Mouse (Mus musculus) left cerebral cortex, adult 2 months (tissue): ENCODE results near the gene Dlat. TPM values are rescaled to one million over a fixed set of nuclear protein-coding genes. Genes with fewer than 3 reads are reported as not detected.

Experiments used
- DNase-seq, 2 experiments: peaks; one replicate each; pipeline ENCODE4 v3.0.0; 2021 to 2022; ENCODE audit warnings: low spot score in 2 of 2, mixed read lengths in 1 of 2; ENCODE audit errors: extremely low spot score in 1 of 2
- H3K27ac ChIP-seq: fragments of 200-600 bp; 2 replicates; pipeline ENCODE4 v1.8.1; 2022
- H3K4me3 ChIP-seq: fragments of 200-600 bp; 2 replicates; pipeline ENCODE4 v1.8.1; 2022
- CTCF ChIP-seq: fragments of 200-600 bp; IDR thresholded peaks from 2 replicates; pipeline ENCODE4 v1.8.1; 2022; ENCODE audit warnings: antibody characterized with exemption, mild to moderate bottlenecking, moderate library complexity
- intact Hi-C: fragments of 180-260 bp; cut with DNase I; formaldehyde crosslinking; loops from one replicate; pipeline ENCODE4 v1.15.1; 2025
- total RNA-seq, 2 experiments: library from RNA; stranded (reverse); gene quantifications; 2 replicates each; pipeline ENCODE4 v1.2.3; 2021

Gene Dlat
- total RNA-seq, 2 experiments from 2014 or later = 110 to 119 TPM

DNA sequence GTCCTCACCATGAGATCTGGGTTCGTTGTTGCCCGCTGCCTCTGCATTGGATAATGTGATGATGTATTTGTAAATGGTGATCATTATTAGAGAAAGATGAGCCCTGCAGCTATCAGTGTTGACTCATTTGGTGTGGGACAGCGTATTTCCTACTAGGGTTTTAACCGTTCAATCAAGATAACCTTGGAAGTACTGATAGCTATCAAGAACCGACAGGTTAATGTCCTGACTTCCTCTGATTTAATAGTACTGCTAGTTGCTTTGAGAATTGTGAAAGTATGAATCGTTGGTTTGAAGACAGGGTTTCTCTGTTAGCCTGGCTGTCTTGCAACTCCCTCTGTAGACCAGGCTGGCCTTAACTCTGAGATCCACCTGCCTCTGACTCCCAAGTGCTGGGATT lies 55.2 kb downstream of the Dlat start:
- intact Hi-C loops = no loop called here
- DNase-seq = no peak
- no peak for TF ChIP-seq CTCF
- Histone ChIP-seq H3K27ac (peak overlapping the region; percentile 94), H3K4me3 (peak overlapping the region; percentile 81)

DNA sequence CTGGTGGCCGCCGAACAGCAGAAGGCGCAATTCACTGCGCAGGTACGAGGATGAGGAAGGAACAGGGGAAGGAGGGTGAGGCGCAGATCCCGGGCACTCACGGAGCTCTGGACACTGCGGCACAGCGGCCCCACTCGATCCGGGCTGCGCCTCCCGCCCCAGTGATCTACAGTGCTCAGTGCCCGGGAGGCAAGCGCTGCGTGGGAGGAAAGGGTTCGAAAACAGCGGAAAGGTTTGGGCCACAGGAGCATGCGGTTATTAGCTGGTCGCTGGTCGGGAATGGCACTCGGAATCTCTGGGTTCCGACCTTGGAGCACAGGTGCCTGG lies 55.6 kb downstream of the Dlat start:
- H3K27ac ChIP-seq = peak overlapping the region; percentile 94
- intact Hi-C loops = no loop called here
- DNase-seq = no peak
- H3K4me3 ChIP-seq = peak overlapping the region; percentile 81
- no peak; the same call in 1 of the 2 replicates for TF ChIP-seq CTCF

DNA sequence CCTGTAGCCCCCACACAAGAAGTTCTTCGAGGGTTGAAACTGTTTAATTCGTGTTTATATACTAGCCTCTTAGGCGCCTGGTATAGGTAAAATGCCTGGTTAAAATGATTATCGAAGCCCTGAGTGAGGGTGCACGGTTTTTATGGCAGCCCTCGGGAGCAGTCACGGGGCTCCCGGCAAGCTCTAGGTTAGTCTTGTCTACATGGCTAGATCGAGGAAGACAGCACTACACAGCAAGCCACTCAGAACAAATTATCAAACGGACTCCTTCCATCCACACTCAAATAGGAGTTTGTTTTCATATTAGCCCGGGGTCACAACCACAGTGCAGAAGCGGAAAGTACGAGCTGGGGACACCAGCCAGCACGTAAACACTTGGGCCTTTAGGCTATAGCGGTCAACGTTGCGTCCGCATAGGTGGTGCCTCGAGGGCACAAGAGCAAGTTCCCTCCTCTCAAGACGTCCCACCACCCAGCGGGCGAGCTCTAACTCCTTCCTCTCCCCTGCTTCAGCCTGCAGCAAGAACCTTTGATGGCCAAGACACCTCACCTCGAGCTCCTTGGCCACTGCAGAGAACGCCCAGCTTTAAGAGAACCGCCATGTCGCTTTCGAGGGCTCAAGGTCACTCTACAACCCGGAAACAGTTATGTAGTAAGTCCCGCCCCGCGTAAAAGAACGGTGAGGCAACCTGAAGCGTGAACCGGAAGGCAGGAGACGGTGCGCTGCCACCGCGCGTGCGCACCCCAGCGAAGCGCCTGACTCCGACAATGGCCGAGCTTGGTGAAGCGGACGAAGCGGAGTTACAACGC lies 56.2 kb downstream of the Dlat start, which contains the start of the genes Sdhd and Timm8b:
TSS of gene Sdhd (minus strand) at position 624 of the 809 bp plus-strand sequence.
TSS of gene Timm8b (plus strand) at position 722 of the 809 bp plus-strand sequence.
- Histone ChIP-seq H3K27ac (peak within 1 kb of the TSS; percentile 94), H3K4me3 (peak within 1 kb of the TSS; percentile 81)
- intact Hi-C loops = no loop called here
- DNase-seq = peak; percentile 91 to 94
- no peak; the same call in 1 of the 2 replicates for TF ChIP-seq CTCF

DNA sequence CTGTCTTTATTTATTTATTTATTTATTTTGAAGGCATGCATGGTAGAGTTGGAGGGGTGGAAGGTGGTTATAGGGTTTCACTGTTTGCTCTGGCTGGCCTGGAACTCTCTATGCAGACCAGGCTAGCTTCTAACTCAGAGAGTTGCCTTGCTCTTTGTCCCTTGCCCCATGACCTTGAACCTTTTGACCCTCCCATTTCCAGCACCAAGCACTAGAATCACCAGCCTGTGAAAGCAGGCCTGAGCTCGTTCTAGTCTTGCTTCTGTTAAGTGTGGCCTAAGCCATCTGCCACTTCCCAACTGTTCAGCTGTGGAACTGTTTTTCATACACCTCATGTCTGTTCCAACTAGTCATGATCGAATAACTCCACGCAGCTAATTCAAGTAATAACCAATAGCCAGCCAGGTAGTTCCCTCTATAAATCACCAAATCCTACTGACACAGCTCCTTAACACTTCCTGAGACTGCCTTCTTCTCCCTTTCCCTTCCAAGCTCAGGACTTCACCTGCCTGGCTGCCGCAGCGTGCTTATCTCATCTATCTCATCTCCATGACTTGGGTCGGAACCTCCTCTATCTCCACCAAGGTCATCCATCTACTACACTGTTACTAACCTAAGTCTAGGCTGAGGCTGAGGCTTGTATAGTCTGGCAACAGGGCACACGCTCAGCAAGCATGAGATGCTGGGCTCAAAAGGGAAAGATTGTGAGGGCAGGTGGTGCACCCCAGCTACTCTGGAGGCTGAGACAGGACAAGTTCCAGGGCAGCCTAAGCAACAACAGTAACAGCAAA lies 57.3 kb downstream of the Dlat start:
- no peak for TF ChIP-seq CTCF
- intact Hi-C loops = no loop called here
- DNase-seq = no peak
- H3K4me3 ChIP-seq = peak overlapping the region; percentile 81
- no peak overlapping the region for H3K27ac ChIP-seq

DNA sequence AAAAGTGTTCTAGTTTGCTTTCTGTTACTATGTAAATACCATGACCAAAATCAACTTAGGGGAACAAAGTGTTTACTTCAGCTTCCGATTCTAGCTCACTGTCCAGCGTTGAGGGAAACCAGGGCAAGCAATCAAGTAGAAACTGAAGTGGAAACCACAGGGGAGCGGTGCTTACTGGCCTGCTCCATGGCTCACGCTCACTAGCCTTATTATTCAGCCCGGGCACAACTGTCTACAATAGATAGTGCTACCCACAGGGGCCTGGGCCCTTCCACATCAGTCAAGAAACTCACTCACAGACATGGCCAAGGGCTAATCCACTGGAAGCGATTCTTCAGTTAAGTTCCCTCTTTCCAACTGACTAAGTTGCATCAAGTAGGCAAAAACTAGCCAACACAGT lies 58.0 kb downstream of the Dlat start:
- H3K4me3 ChIP-seq = no peak overlapping the region; the same call in 1 of the 2 replicates
- TF ChIP-seq CTCF = no peak
- H3K27ac ChIP-seq = no peak overlapping the region
- DNase-seq = no peak
- intact Hi-C loops = no loop called here

DNA sequence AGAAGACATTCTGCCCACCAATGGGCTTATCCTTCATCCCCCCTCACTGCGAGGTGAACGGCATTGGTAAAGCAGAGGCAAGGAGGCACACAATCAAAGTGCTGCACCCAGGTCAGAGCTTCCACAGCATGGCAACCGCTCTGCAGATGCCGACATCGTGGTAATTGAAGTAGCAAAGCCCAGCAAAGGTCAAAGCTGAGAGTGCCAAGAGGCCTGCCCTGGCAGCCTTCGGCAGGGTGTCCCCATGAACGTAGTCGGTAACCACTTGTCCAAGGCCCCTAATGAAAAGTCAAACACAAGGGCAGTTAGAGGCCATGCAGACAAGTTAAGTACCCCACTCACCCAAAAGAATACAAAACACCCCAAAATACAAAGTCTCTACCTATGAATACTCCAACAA lies 62.6 kb downstream of the Dlat start:
- no peak for DNase-seq
- TF ChIP-seq CTCF = no peak
- intact Hi-C loops = no loop called here
- no peak overlapping the region for H3K4me3 ChIP-seq
- no peak overlapping the region for H3K27ac ChIP-seq

DNA sequence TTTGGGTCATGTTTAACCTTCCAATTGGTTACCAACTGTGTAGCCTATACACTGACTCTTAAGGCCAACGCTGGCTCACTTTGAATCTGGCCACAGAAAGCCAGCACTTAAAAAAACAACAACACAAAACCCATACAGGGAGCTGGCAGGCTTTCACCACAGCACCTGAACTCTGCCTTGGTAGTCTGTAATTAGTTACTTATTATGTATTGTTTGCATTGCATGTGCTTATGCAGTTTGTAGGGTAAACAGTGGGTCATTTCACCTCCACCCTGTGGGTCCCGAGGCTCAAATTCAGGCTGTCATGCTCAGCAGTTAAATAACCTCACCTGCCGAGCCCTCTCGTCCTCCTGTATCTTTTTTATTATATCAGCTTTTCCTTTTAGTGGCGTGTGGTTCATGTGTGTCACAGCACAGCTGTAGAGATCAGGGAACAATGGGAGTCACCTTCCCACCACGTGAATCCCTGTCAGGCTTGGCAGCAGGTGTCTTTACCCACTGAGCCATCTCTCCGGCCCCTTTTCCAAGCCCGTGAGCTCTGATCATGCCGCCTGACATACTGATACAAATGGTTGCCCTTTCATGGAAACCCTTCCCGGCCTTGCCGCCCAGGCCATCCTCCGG lies 64.7 kb downstream of the Dlat start:
- no peak for DNase-seq
- Histone ChIP-seq H3K27ac (no peak overlapping the region), H3K4me3 (no peak overlapping the region)
- TF ChIP-seq CTCF = no peak
- intact Hi-C loops = loop anchor here (5.0 kb wide), 1 partner anchor 153 kb away; no protein-coding TSS in a partner anchor

DNA sequence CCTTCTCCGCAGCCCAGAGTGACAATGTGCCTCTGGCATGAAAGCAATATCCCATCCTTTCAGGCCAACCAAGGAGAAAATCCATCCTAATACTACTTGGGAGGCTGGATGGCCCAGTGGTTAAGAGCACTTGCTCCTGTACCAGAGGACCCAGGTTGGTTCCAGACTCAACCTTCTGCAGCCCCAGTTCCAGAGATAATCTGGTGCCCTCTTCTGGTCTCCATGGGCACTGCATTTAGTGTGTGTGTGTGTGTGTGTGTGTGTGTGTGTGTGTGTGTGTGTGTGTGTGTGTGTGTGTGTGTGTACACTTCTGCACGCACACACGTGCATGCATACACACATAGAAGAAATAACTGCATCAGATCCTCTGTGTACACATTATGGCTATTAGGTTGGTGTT lies 66.0 kb downstream of the Dlat start:
- TF ChIP-seq CTCF = peak; percentile 41
- Histone ChIP-seq H3K27ac (no peak overlapping the region), H3K4me3 (no peak overlapping the region)
- DNase-seq = no peak
- intact Hi-C loops = loop anchor here (5.0 kb wide), 1 partner anchor 151 kb away; no protein-coding TSS in a partner anchor

DNA sequence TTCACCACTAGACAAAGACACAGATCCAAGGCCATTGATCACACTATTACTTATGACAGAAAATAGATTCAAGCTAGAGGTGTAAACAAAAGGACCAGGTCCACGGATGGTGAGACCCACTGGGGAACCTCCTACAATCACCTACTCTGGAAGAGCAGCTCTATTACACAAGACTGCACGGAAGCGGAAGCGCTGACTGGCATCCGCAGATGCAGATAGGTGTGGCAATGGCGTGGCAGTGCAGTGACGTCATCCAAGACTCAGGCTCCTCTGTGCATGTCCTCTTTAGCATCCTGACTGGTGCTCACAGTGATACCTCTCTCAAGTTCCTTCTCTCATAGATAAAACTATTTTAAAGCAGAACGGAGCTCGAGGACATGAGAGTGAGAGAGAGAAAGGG lies 66.6 kb downstream of the Dlat start:
- no peak for DNase-seq
- intact Hi-C loops = loop anchor here (5.0 kb wide), 1 partner anchor 151 kb away; no protein-coding TSS in a partner anchor
- TF ChIP-seq CTCF = no peak
- H3K27ac ChIP-seq = no peak overlapping the region
- no peak overlapping the region for H3K4me3 ChIP-seq

DNA sequence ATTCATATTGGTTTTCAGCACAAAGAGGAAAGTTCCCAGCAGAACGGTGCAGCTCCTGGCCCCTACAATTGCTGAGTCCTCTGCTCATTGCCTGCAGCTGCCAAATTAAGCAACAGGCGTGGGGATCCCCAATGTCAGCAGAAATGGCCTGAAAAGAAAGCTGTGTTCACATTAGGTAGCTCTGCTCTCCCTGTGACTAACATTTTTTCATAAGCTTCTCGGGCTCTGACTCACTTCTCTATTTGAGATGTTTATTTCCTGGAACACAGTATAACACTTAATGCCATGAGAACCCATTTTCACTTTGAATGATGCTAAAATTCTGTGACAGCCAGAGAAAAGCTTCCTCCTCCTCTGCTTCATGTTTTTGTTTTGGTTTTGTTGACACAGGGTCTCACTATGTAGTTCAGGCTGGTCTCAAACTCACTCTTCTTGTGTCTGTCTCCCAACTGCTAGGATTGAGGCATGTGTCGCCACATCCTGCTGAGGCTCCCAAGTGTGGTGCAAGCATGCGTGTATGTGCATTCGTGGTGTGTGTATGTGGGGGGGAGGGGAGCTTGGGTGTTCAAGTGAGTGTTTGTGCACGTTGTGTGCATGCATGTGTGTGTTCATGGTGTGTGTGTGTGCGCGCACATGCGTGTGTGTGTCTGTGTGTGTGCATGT lies 68.6 kb downstream of the Dlat start:
- no peak for TF ChIP-seq CTCF
- Histone ChIP-seq H3K4me3 (no peak overlapping the region), H3K27ac (no peak overlapping the region)
- intact Hi-C loops = loop anchor here (5.0 kb wide), 1 partner anchor 149 kb away; no protein-coding TSS in a partner anchor
- DNase-seq = peak in 1 of 2 experiments; percentile 23

DNA sequence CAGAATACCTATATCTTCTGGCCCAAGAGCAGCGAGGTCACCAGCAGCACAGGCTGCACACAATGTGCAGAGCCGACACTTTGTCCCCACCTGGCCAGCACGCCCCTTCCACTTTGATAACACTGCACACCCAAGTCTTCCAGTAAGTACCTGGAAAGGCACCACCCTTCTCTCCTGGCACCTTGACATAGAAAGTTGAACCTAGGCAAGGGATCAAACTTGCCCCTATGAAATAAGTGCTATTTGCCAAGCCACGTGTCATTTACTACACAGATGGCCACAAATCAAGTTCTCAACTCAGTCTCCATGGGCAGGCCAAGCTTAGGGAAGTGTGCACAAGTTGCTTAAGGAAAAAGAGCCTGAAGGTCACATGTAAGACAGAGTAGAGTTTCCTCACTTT lies 72.6 kb downstream of the Dlat start:
- no peak overlapping the region for H3K4me3 ChIP-seq
- no peak for DNase-seq
- TF ChIP-seq CTCF = no peak
- H3K27ac ChIP-seq = no peak overlapping the region
- intact Hi-C loops = no loop called here
